Mouse (Mus musculus) E14TG2a.4 (cell line): ENCODE measurements at regions not wholly inside any gene's neighbourhood (a gene's known extent, or its start where the extent isn't known, plus 50 kb on each side); places are given as distances from the start of the nearest gene placed in this dataset.
"Not testable (repeated sequence)": the region's sequence is repeated elsewhere in the genome, so short reads cannot be mapped to it uniquely, and the experiment has no call there.

Source experiments
- CTCF ChIP-seq: conservative IDR thresholded peaks from 2 replicates; pipeline ENCODE4 v1.5.1; 2014; ENCODE audit warnings: low read length
- NANOG ChIP-seq: IDR thresholded peaks from 2 replicates; pipeline ENCODE4 v1.6.1; 2014; ENCODE audit warnings: borderline replicate concordance, low read length, mixed read lengths
- POU5F1 ChIP-seq: IDR thresholded peaks from 2 replicates; pipeline ENCODE4 v1.6.1; 2014; ENCODE audit warnings: low read length, borderline replicate concordance

GRCm38 (mm10) chr5:68353816-68354215 lies 322.2 kb downstream of the Grxcr1 start:
- not testable (repeated sequence) for TF ChIP-seq CTCF, POU5F1, NANOG
